Mouse (Mus musculus) monocyte, adult 5-6 weeks (primary cell): Measurements from ENCODE around the gene Acss2. TPM values are rescaled to one million over a fixed set of nuclear protein-coding genes. Genes with fewer than 3 reads are reported as not detected.

ENCODE experiments used
- total RNA-seq: library from RNA; stranded (forward); fragments of 200-1000, 200-491, 200-594 nt; gene quantifications from 3 replicates; pipeline ENCODE4 v1.2.3, GENCODE M21; 2017

The Acss2 gene
- total RNA-seq, 1 experiment from 2014 or later, result 36.7 TPM

Other genes with a start within 250 kb of the Acss2 start
- gene Map1lc3a, start 241.7 kb upstream of the Acss2 start, total RNA-seq, result 3.6 to 16.5 TPM (median 4.6 TPM) in 3 replicates
- gene Pigu, start 160.5 kb upstream of the Acss2 start, total RNA-seq, result 11.6 to 23.2 TPM (median 12.3 TPM) in 3 replicates
- gene Trp53inp2, start 136.9 kb upstream of the Acss2 start, total RNA-seq, result 17.6 to 83.5 TPM (median 20.0 TPM) in 3 replicates
- 10.9 to 39.1 TPM (median 15.5 TPM) in 3 replicates for gene Ncoa6, start 44.1 kb upstream of the Acss2 start, total RNA-seq
- gene Ggt7, start 289 bp downstream of the Acss2 start, total RNA-seq, result 0.64 to 1.5 TPM (median 1.1 TPM) in 3 replicates
- 30.1 to 47.6 TPM (median 35.5 TPM) in 3 replicates for gene Gss, start 74.9 kb downstream of the Acss2 start, total RNA-seq
- gene Myh7b, start 93.3 kb downstream of the Acss2 start, total RNA-seq, result not detected in 3 replicates
- gene Trpc4ap, start 174.4 kb downstream of the Acss2 start, total RNA-seq, result 98.1 to 149 TPM (median 116 TPM) in 3 replicates
- gene Edem2, start 211.5 kb downstream of the Acss2 start, total RNA-seq, result 28.7 to 43.2 TPM (median 37.4 TPM) in 3 replicates
- not detected in 3 replicates for gene Gm17581, start 217.9 kb downstream of the Acss2 start, total RNA-seq
- not detected in 3 replicates for gene Procr, start 233.2 kb downstream of the Acss2 start, total RNA-seq